Mouse (Mus musculus): ENCODE measurements around the gene Rab31.

Gene Rab31

DNA sequence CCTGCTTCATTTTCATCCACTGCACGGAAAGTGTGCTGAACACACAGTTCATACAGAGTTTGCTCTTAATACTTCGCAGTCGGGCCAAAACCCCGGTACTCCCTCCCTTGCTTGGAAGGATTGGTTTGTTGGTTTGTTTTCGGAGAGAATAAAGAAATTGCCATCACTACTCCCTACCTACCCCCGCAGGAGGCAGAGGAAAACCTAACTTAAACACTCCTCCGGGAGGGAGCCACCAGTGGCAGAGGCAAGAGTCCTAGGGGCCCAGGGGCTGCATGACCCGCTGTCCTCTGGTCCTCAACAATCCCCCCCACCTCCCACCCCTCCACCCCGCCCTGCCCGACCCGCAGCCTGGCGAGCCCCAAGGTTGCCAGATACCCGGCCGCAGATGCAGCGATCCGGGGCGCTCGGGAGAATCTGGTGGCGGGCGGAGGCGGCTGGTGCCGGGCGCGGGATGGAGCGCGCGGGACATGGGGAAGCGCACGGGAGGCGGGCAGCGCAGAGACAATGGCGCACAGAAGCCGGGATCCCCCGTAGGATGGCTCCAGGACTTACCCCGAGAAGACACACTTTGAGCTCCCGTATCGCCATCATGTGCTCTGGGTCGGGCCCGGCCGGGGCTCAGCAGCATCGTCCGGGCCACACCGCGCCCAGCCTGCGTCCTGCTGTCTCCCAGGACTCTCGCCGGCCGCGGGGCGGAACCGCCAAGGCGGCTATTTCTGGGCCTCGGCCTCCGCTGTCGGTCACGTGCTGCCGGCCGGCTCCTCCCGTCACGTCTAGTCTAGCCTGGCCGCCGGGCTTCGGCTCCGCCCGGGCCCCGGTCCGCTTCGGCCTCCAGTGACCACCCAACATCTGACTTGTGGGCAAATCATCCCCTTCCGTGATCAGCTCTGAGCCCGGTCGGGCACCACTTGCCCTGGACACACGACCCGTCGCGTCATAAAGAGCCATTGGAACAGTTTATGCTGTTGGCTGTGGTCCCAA is at the start of gene Rab31:
TSS of gene Rab31 (minus strand) at position 802 of the 984 bp plus-strand sequence.
- peak; percentile 75 for DNase-seq

DNA sequence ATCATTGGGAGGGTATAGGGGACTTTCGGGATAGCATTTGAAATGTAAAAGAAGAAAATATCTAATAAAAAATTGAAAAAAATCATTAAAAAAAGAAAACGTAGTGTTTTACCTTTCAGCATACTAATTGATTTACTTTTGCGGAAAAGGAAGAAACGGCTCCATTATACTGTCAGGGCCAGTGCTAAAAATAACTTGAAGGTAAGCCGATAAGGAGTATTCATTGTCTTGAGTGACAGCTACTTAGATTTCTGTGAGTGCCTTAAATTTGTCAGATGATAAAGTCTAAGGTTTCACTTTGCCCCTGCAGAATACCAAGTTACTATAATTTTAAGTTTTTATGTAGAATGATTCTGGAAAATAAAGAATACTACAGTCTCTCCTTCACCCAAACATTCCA is 47.6 kb upstream of the Rab31 start:
- no peak for DNase-seq

DNA sequence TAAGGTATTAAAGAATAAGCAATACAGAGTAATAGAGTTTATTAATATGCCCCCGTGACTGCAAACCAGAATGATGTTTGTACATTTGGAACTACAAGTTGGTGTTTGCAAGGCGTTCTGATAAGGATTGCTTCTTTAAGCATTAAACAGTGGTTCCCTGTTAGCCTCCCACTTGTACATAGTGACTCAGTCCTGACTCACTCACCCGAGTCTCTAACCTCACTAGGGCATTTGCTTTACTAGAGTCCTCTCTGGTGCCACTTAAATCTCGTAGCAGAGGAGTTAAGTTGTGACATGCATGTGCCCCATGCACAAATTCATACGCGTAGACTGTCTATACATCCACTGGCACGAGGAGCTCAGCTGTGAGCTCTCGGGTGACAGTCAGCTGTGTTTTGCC is 41.2 kb upstream of the Rab31 start:
- no peak for DNase-seq

- no peak for DNase-seq
Observed at GRCm38 (mm10) chr17:65811032-65811431, 38.5 kb upstream of the Rab31 start.

DNA sequence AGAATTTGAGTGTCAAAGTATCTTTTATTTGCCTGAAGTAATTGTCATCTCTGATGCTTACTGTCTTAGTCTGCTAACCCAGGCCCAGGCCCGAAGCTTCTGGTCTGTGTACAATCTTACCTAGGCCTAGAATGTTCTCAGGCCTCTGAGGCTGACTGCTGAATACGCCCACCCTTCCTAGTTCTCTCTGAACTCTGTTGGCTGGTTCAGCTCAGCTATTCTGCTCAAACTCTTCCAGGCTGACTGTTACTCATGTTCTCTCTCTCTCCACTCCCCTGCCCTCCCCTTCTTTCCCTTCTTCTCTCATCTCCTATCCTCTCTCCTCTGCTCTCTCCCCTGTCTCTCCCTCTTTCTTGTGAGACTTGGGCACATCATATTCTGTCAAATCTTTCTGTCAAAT is 33.9 kb upstream of the Rab31 start:
- DNase-seq: no peak

GRCm38 (mm10) chr17:65805966-65806365 is 33.4 kb upstream of the Rab31 start:
- DNase-seq: no peak

DNA sequence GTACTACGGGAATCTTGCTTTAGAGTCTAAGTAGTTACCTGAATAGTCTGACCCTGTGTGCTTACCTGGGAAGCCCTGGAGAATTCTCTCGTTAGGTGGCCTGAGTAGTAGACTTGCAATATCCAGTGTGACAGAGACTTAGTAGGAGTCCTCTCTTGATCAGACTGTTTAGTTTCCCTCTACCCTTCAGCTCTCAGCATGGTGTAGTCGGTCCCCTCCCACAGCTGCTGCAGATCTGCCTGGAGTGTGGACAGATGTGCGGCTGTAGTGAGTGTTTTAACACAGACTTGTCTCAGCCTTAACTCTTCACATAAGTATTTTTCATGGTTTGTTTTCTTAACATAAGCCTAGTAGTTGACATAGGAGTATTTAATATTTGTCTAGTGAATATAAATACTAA is 29.5 kb upstream of the Rab31 start:
- DNase-seq: no peak

GRCm38 (mm10) chr17:65800451-65800850 is 27.9 kb upstream of the Rab31 start:
- no peak for DNase-seq

- no peak for DNase-seq
Observed at GRCm38 (mm10) chr17:65799353-65799752, 26.8 kb upstream of the Rab31 start.

- no peak for DNase-seq
Observed at GRCm38 (mm10) chr17:65798446-65798845, 25.9 kb upstream of the Rab31 start.

DNA sequence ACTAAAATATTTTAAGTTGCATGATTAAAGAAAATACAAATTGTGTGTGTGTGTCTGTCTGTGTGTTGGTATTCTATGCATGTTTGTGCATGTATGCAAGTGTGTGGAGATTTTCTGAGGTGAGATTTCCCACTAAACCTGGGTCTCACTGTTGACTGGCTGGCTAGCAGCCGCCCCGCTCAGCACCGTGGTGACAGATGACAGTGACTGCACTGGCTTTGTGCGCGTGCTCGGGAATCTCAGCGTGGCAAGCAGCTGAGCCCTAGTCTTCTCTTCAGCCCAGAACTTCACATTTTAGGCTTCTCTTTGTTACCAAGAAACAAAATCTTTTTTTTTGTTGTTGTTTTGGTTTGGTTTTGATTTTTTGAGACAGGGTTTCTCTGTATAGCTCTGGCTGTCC is 23.5 kb upstream of the Rab31 start:
- DNase-seq: no peak

GRCm38 (mm10) chr17:65794096-65794850 is 21.7 kb upstream of the Rab31 start:
- DNase-seq: no peak

DNA sequence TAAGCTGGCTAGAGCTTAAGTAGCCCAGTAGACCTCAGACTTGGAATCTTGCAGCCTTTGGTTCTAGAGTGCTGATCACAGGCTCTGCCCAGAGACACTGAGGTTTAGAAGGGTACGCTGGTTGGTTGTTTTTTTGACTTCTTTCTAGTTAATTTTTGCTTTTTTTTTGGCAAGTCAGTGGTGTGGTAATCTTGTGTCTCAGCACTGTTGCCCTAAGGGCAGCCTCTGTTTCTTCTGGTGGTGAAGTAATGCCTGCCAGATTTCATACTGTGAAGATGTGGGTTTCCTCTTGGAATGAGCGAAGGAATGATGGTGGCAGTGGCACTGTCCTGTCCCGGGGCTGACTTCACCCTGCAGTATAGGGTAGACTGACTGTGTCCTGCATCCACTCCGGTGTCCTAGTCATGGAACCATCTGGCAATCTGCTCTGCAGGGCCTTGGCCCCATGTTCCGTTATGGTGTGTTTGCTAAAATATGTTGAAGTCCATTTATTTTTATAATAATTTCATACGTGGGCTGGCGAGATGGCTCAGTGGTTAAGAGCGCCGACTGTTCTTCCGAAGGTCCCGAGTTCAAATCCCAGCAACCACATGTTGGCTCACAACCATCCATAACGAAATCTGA is 20.9 kb upstream of the Rab31 start:
- no peak for DNase-seq

DNA sequence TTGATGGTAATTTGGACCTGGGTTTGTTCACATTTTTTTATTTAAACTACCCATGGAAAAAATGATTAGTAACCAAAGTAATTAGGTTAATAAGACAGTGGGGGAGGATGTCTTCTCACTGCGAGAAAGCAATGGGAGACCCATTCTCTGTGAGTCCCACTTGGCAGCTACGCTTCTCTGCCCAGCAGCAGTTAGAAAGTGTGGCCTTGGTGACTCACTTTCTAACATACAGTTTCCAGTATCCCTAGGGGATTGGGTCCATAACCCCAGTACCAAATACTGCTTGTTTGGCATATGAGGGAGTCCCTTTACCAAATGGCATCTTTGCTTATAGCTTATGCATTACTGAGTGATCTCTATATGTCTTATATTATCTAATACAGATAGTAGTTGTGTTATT is 18.6 kb upstream of the Rab31 start:
- DNase-seq: no peak

- DNase-seq: no peak
Observed at GRCm38 (mm10) chr17:65789576-65789975, 17.0 kb upstream of the Rab31 start.

DNA sequence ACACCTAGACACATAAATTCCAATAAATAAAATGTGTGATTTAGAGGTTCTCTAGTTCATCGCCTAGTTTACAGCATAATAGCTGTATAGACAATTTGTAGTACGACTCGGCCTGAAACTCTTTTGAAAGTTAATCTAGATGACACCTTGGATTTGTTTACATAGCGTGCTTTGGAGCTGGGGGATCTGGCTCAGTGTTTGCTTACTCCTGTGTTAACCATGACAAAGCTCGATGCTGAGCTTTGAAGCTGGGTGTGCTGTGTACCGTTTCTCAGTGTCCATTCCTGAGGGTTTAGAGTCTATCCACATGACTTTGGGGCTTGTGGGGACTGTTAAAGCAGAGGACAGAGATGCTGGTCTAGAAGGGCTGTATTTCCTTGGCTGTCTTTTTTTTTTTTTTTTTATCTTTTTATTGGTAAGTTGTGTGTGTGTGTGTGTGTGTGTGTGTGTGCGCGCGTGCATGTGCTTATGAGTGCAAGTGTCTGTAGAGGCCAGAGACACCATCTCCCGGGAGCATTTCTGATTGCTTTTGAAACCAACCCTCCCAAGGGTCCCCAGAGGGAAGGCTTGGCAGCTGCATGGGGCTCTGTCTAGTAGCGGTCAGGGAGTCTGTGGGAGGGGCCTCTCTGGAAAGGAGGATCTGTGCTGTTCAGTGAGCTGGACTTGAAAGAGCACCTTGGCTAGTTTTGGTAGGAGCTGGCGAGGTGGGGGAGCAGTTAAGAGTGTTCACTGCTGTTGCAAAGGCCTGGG is 16.2 kb upstream of the Rab31 start:
- no peak for DNase-seq

- no peak for DNase-seq
Observed at GRCm38 (mm10) chr17:65787261-65787660, 14.7 kb upstream of the Rab31 start.

DNA sequence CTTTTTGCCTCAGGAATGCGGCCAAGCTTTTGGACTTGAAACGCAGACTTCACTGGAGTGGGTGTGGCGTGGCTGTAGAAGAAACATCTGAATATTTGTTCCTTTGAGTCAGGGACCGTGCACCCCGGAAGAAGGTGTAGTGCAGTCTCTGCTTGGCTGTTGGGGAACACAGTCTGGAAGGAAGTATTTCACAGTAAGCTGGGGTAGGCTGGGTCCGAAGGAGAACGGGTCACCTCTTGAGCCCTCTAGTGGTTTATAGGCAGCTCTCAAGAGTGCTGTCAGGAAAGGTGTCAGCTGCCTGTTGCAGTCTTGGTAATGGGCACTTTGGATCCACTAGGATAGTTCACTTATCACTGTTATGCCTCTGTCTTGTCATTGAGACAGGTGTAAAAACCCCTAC is 13.7 kb upstream of the Rab31 start:
- DNase-seq: no peak

GRCm38 (mm10) chr17:65785707-65786106 is 13.2 kb upstream of the Rab31 start:
- DNase-seq: no peak

DNA sequence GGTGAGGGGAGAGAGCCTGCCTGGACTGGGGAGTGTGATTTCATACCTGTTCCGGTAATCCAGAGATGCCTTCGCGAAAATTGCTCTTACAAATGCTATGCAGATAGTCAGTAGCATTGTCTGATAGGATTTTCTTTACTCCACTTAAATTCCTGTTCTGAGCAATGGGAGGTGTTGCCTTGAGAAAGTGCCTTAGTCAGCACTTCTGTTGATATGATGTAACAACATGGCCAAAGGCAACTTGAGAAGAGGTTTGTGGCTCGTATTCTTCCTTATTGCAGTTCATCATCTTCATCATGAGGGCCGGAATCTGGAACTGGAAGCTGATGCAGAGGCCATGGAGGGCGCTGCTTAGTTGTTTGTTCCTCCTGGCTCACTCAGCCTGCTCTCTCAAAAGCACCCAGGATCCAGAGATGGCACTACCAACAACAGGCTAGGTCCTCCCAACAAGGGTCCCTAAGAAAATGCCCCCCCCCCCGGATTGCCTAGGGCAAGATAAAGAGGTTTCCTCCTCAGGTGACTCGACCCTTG is 12.1 kb upstream of the Rab31 start:
- DNase-seq: no peak

DNA sequence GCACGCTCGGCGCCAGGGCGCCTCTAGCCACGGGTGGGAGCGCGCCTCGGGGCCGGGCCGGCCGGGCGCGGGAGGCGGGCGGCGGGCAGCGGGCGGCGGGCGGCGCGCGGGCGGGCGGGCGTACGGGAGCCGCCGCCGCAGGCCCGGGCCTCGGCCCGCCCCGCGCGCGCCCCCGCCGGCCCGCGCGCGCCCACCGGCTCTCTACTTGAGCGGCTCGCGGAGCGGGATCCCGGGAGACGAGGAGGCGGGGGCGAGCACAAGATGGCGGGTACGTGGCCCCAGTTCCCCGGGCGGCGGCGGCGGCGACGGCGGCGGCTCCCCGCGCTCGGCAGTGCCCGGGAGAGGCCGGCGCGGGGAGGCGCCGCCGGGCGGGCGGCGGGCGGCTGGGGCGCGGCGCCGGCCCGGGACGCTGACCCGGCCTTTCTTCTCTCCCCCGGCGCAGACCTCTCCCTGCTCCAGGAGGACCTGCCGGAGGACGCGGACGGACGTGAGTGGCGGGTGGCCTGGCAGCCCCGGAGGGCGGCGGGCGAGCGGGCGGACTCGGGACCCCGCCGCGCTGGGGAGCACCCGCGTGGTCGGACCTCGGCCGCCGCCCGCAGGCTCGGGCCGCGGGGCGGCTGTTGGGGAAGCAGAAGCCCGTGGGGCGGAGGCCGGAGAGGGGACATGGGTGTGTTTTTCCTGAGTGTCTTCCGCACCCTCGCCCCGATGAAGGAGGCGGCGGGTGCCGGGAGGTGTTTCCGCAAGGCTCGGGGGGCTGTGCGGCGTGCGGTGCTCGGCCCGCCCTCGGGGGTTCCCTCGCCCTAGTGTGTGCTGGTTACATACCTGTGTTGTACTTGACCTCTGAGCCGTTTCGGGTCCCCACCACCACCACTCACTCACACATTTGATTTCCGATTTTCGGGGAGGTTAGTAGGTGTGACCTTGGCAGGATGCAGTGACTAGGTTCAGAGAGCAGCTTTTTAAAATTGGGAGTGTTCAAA is 10.9 kb upstream of the Rab31 start:
- peak; percentile 68 for DNase-seq

Data from kidney, adult 11 months (tissue).